Mouse (Mus musculus): ENCODE data around the gene Alg9.
"Not testable (repeated sequence)": the region's sequence is repeated elsewhere in the genome, so short reads cannot be mapped to it uniquely, and the experiment has no call there.

The Alg9 gene

DNA sequence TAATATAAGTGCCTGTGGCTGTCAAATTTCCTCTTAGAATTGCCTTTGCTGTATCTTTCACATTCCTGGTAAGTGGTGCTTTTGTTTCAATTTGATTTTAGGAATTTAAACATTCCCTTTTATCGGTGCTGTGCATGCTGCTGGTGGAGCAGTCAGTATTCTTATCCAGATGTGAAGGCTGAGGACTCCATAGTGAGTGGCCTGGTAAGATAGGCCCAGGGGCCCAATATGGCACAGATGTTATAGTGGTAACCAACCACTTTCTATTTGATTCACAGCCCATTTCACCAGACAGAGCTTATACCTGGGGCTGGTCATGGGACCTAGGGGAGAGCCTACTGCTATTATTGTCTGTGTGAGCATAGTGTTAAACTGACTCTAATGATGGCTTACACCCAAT lies 41.7 kb downstream of the Alg9 start:
- no peak for DNase-seq (ENCODE audit: low read depth)

DNA sequence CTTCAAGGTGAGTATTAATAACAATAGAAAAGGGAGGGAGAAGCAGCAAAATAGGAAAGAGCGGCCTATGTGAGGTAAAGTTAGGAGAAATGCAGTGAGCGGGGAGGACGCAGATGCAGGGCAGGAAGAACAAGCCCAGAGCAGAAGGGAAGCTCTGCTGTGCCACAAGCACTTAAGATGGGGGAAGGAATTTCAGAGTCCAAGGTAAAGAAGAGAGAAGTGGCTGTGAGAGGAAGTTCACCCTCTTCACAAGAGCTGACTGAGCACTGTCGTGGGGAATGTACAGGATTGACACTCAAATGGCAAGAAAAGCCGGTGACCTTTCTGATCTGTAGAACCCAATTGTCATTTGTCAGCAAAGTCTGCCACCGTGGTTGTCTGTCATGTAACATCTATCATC lies 43.2 kb downstream of the Alg9 start:
- DNase-seq (ENCODE audit: low read depth) = peak; percentile 12

DNA sequence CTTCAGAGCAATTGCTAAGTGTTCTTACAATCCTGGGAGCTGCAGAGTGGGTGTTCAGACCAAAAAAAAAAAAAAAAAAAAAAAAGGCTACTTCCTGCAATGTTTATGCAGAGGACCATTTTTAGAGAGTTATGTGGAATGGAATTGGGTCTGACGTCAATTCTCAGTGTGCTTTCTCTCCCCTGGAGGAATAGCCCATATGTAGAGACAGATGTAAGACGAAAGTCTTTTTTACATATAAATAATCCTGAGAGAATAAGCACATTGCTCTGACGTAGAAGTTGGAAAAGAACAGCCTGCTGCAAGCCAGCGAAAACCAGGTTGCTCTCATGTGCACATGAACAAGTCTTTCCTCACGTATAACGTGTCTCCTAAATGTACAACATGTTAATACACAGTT lies 44.9 kb downstream of the Alg9 start:
- no peak for DNase-seq (ENCODE audit: low read depth)

DNA sequence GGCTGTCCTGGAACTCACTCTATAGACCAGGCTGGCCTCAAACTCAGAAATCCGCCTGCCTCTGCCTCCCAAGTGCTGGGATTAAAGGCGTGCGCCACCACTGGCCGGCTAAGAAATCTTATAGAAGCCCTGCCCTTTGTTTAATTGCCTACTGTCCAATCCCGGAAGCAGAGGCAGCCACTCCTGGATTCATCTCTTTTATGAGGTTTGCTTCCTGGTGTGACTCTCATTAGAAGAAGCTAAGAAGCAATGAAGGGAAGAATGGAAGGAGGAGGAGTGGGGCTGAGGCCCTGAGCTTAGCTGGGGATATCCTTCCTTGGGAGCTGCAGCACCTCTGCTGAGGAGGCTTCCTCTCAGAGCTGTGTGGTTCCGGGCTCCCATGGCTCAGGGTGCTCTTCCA lies 46.8 kb downstream of the Alg9 start:
- no peak for DNase-seq (ENCODE audit: low read depth)

DNA sequence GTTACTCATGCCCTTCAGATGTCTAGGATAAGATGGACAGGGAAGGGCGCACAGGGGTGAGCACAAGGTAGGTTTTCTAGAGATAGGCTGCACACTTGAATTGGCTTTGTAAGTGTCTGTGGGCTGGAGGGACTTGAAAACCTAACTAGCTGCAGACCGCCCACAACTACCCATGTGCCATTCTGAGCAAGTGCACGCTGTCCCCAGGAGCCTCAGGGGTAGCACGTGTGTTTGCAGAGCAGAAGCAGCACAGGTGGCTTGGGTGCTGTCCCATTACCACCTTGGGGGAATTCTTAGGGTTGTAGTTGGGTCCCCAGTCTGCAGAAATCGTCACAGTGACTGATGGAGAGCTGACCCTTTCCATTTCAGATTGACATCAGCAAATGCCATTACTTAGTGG lies 47.4 kb downstream of the Alg9 start:
- DNase-seq (ENCODE audit: low read depth) = no peak

DNA sequence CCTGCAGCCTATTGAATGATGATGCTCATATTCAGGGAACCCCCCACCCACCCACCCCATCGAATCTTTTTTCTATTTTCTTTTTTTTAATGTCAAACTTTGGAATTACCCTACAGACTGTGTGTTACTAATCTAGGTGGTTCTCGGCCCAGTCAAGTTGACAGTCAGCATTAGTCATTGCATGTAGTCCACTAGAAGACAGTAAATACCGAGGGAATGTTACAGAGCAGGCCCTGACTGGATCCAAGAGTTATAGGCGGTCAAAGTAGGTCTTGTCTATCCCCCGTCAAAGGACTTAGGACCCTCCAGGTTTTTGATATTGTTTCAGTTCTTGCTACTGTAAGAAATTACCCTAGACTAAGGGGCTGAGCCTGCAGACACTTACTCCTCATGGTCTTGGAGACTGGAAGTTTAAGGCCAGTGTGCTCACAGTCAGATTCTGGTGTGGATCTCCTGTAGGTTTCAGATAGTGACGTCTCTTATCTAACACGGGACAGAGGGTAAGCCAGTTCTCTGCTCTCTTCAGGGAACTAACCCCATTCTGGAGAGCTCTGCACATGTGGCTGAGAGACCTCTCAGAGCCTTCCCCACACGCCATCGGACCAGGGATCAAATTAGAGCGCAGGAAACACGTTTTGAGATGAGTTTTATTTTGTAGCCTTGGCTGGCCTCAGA lies 49.1 kb downstream of the Alg9 start:
- no peak for DNase-seq (ENCODE audit: low read depth)

DNA sequence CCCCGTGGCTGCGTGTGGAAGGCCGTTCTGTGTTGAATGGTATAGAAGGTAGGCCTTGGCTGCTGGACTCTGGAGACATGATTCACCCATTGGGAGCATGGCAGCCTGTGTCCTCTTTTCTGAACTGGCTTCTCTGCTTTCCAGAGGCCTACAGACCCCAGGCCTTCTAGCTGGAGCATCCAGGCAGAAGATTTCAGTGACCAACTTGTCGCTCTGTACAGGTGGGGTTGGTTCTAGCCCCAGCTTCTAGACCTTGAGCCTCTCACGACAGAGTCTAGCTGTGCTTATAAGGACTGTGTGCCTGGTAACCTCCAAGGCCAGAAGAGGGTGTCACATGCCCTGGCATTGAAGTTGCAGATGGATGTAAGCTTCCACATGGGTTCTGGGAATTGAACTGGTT lies 56.7 kb downstream of the Alg9 start:
- DNase-seq (ENCODE audit: low read depth) = no peak

DNA sequence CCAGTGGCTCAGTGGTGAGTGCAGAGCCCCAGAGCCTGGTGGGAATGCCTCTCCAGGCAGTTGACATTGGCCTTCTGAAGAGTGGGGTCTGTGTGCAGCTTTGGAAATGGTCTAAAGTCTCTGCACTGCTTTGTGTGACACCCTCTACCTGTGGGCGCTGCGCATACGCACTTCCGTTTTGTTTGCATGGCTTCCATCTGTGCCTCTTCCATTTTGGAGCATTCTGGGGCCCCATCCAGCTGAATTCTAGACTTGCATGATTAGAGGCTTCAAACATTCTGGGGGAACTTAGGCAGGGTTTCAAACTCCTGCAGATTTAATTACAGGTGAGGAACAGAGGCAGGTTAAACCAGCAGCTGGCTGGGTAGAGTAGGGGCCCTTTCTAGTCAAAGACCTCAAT lies 57.3 kb downstream of the Alg9 start:
- DNase-seq (ENCODE audit: low read depth) = no peak

DNA sequence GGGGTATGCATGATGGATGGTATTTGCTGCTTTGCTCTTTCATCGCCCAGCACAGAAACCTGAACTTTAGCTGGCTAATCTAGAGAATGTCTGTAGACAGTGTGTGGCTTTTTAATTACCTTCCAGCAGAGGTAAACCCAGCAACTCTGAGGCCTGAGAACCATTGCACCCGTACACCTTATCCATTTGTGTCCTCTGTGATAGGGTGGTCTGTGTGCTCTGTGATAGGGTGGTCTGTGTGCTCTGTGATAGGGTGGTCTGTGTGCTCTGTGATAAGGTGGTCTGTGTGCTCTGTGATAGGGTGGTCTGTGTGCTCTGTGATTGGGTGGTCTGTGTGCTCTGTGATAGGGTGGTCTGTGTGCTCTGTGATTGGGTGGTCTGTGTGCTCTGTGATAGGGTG lies 57.8 kb downstream of the Alg9 start:
- not testable (repeated sequence) for DNase-seq (ENCODE audit: low read depth)

DNA sequence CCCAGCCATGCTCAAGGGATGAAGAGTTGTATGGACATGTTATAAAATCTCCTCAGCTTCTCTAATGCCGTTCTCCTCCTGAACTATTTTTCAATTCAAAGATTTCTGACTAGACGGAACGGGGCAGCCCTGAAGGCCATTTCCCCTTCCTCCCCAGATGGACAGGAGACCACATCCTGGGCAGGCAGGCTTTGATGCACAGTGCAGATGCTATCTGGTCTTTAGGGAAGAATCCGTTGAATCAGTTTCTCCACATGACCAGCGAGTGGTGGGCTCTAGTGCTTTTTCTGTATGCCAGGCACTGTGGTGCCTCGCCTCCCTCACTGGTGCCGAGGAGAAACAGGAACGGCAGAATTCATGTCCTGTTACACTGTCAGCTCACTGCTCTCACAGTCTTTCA lies 59.0 kb downstream of the Alg9 start:
- DNase-seq (ENCODE audit: low read depth) = no peak

DNA sequence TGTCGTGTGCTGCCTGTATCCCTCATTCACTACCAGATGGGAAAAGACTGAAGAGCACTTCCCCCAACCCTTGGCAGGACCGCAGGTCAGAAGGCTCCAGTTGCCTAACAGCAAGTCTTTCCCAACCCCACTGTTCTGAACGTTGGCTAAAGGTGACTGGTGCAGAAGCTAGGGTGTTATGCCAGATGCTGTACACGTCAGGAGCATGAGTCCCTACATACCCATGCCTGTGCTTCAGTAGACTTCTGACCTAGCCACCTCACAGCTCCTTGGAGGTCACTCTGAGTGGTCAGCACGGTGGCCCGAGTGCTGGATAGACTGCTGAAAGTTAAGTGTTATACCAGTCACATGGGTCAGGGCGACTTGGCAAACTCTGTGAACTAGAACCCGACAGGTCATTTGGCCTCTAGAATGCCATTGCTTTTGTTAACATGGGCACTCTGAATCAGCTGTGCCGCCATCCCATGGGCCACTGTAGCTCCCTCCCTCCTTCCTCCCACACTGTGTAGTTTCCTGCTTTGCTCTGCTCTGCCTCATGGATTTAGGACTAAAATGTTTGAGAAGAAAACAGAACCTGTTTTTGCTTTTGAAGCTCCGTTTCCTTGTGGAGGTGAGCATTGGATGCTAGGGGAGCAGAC lies 60.4 kb downstream of the Alg9 start:
- no peak for DNase-seq (ENCODE audit: low read depth)

DNA sequence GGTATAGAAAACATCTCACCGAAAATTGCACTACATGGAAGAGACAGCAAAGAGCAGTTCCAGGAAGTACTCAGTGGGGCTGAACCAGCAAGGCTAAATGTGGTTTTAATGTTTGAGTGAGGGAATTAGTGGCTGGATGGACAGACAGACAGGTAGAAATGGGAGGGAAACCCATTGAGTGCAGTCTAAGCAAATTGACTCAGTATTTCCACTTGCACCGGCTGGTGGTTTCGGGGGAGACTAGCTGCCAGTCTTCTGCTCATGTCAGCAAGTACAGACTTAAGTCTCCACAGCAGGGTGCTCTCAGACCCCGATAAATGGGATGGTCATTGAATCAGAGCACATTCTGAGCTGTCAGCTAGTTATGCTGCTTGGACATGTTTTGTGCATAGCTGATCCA lies 61.3 kb downstream of the Alg9 start:
- no peak for DNase-seq (ENCODE audit: low read depth)

DNA sequence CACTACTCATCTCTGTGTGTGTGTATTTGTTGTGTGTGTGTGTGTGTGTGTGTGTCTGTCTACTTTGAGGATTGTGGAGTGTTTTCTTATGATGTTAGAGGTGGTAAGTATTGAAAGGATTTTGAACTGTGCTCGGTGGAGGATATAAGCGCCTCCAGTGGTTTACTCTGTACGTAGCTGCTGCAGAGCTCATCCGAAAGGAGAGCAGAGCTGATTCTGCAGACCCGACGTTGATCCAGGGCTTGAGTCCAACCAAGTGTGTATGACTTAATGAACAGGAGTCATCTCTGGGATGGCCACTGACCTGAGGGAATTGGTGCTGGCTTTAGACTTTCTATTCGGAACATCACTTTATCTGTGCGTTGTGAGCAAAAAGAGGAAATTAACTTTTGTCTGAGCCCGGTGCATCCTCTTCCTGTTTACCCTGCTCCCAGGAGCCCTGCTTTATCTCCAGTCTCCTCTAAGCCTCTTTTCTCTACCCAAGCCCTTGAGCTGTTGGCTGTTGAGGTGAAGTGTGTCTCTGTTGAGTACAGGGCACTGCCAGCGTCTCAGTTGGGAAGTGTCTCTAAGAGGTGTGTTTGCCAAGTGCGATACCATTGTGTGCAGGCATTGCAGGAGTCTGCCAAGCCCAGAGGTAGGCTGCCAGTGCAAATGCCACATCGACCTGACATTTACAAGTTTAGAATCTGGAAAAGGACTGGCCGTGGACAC lies 66.4 kb downstream of the Alg9 start:
- peak; percentile 50 for DNase-seq (ENCODE audit: low read depth)

DNA sequence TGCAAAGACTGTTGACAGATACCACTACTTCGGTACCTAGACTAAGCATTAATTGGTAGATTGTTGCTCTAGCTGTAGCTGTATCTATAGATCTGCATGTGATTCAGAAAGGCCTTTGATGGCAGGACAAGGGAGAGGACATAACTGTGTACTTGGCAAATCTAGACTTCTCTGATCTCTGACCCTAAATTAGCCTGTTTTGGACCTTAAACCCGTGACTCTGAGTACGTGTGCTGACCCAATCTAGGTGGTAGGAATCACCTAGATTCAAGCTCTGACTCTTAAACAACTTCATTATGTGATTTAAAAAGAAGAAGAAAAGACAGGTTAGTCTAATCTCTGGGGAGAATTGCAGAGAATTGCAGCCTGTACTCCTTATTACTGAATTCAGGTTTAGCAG lies 70.3 kb downstream of the Alg9 start, which contains the start of gene Ppp2r1b:
Gene Ppp2r1b (plus strand): TSS at position 221 of the 400 bp plus-strand sequence.
- DNase-seq (ENCODE audit: low read depth) = no peak

DNA sequence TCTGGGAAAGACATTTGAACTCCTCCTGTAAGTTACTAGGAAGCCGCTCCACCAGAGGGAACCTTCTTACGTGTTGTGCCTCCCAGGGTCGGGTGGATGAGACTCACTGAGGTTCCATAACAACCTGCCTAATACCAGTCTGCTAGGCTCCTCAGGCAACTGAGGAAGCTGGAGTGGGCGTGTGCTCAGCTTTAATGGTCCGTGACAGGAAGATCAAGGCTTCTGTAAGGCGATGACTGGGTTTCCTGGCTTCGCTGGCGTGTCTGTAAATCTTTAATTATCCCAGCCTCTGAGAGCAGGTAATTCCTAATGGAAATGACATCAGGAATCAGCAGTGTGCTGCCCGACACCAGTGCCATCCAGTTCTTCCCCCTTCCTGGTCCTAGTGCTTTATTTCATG lies 70.7 kb downstream of the Alg9 start:
- no peak for DNase-seq (ENCODE audit: low read depth)

DNA sequence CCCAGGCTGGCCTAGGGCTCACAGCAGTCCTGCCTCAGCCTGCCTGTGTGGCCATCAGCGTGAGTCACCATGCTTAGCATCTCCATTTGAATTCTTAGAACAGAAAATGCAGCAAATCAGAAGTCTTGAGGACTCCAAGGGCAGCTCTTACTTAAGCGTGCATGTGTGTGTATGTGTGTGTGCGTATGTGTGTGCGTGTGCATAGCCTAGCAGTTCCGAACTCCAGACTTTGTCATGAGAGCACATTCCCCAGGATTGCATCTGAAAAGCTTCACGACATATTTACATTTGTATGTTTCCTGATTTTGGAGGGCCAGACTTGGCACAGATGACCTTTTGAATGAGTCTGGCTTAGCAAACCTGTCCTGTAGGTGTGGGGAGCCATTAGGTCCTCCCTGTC lies 72.3 kb downstream of the Alg9 start:
- DNase-seq (ENCODE audit: low read depth) = no peak

DNA sequence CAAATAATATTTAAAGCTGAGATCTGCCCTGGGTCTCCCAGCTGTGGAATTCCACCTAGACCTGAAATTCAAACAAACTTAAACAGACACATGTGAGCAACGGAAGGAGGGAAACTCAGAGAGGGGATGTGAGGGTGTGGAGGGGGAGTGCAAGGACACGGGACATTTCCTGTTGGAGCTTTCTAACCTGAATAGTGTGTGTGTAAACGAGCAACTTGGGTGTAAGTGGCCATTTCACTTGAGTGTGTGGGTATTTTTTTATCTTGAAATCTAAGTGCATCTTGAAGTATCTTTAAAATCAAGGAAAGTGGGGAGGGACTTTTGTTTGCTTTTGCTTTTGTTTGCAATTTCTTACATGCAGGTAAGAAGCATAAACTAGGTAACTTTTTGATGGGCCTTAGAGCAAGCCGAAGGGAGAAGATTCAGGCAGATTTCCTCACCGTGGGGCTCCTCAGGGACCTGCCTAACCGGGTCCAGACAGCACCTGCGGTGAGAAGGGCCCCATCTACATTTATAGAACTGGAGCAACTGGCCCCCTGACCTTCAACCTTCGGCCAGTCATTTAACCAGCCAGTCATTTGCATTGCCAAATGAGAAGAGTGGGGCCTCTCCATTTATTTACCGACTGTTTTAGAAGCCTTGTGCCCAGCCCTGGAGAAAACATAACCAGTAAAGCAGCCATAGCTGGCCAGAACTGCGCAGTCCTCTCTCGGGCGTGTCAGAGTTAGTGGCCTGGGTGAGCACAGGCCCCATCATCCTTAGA lies 73.0 kb downstream of the Alg9 start:
- no peak for DNase-seq (ENCODE audit: low read depth)

DNA sequence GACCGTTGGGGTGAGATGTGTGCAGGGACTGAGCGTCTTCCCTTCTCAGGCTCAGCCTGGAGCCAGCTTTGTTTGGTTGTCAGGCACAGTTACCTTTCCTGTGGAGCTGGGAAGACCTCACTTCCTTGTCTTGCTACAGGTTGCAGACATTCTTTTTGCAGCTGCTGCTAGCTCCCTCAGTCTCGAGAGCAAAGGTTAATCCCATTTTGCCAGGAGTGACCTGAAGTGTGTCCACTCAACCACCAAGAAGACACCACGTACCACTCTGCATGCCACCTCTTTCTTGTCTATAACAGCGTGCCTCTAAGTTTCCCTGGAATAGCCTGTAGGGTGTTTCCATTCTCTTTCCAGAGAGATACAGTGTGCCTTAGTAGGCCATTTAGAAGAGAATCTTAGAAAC lies 74.0 kb downstream of the Alg9 start:
- DNase-seq (ENCODE audit: low read depth) = no peak

DNA sequence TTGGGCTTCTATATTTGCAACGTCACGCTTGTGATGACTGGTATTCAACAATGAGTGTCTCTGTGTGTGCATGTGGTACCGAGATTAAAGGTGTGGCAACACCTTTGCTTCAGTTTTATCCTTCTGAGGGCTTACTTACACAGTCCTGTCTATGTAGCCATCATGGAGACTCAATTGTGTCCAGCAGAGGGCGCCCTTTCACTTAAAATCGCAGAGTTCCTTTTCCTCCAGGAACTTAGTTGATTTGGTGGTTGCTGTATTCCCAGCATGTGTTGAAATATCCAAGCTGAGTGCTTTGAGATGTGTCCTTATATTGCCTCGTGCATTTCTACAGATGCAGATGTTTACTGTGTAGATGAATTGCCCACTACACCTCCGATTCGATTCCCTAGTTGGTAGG lies 74.4 kb downstream of the Alg9 start:
- peak; percentile 93 for DNase-seq (ENCODE audit: low read depth)

DNA sequence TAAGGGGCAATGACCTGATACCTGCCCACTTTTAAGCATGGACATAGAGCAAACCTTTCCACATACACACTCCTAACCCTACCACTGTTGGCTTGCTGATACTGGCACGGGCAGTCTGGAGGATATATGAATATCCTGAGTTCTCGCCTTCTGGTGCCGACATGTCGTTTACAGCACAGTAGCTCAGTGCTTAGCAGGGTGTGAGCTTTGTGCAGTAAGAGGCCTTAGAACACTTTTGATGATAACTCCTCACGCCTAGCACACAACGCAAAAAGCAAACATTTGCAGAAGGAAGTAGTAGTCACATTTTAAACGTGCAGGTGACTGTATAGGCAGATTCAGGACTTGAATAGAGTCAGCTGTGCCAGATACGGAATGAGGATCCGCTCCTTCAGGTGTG lies 74.9 kb downstream of the Alg9 start:
- no peak for DNase-seq (ENCODE audit: low read depth)

DNA sequence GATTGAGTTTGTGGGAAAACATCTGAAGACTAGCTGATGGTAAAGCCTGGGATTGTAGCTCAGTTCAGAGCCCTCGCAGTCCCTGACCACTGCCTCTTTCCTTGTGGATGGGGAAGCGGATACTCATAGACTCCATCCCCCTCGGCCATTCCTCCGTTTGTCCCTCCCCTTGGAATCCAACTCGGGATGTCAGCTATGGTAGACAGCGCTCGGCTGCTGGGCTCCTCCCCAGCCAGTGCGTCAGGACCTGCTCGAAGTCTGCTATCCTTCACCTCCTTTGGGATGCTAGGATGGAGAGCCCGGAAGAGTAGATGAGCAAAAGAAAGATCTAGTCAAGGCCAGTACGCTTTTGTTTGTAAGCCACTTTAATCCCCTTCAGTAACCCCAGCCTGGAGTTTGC lies 75.5 kb downstream of the Alg9 start:
- no peak for DNase-seq (ENCODE audit: low read depth)

DNA sequence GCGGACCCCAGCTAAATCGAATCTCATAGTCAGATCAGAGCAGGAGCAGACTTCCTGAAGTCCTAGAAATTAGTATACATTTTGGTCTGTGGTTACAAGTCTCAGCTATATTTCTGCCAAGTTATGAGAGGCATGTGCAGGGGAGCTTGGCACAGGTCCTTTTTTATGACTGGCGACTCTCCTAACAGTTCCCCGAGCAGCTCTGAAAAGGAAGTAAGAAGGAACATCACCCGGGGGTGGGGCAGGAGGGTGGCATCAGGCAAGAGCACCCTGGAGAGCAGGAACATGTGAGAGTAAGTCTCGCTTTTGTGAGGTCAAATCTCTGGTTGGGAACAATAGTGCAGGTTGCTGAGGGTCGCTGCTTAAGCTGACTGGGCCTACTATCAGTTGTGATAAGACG lies 75.9 kb downstream of the Alg9 start:
- no peak for DNase-seq (ENCODE audit: low read depth)

All from induced T-regulatory cell, adult 2 months (primary cell).